Mouse (Mus musculus) stomach, postnatal 0 days (tissue): ENCODE results near the gene Kif26b. TPM values are rescaled to one million over a fixed set of nuclear protein-coding genes. Genes with fewer than 3 reads are reported as not detected.

Experiments used
- ATAC-seq: fragments of 200-750 bp; cut with Nextera tagmentation; 2 replicates; pipeline ENCODE4 v1.8.0; 2017; ENCODE audit not compliant: low FRiP score, low TSS enrichment
- DNase-seq: peaks from one replicate; pipeline ENCODE4 v3.0.0-alpha.2; 2016; ENCODE audit warnings: low spot score
- H3K27ac ChIP-seq: fragments of 300-500 bp; sonication (generic); replicated peaks from 2 replicates; pipeline ENCODE4 v1.5.1; 2014; ENCODE audit warnings: mild to moderate bottlenecking, control low read depth
- H3K27me3 ChIP-seq: fragments of 300-500 bp; sonication (generic); 2 replicates; pipeline ENCODE4 v1.6.1; 2014; ENCODE audit warnings: low read length; ENCODE audit not compliant: control insufficient read depth, insufficient read depth
- H3K36me3 ChIP-seq: fragments of 300-500 bp; sonication (generic); 2 replicates; pipeline ENCODE4 v1.6.1; 2014; ENCODE audit warnings: low read length, mixed read lengths; ENCODE audit not compliant: control insufficient read depth, insufficient read depth
- H3K4me1 ChIP-seq: fragments of 300-500 bp; sonication (generic); replicated peaks from 2 replicates; pipeline ENCODE4 v1.6.1; 2014; ENCODE audit warnings: antibody characterized with exemption; ENCODE audit not compliant: control insufficient read depth, insufficient read depth
- H3K4me2 ChIP-seq: fragments of 300-500 bp; sonication (generic); replicated peaks from 2 replicates; pipeline ENCODE4 v1.6.1; 2014; ENCODE audit warnings: low read depth, mild to moderate bottlenecking, control low read depth, moderate library complexity
- H3K4me3 ChIP-seq: fragments of 300-500 bp; sonication (generic); 2 replicates; pipeline ENCODE4 v1.5.1; 2014; ENCODE audit warnings: low read depth, low read length, control low read depth
- H3K9ac ChIP-seq: fragments of 300-500 bp; sonication (generic); 2 replicates; pipeline ENCODE4 v1.6.1; 2014; ENCODE audit warnings: mild to moderate bottlenecking, low read length, control low read depth, mixed read lengths
- H3K9me3 ChIP-seq: fragments of 300-500 bp; sonication (generic); 2 replicates; pipeline ENCODE4 v1.6.1; 2016; ENCODE audit warnings: low read length; ENCODE audit not compliant: control insufficient read depth
- CTCF ChIP-seq: IDR thresholded peaks from 2 replicates; pipeline ENCODE4 v1.5.1; 2016; ENCODE audit warnings: antibody characterized with exemption, low read depth, mild to moderate bottlenecking, moderate library complexity
- EP300 ChIP-seq: optimal IDR thresholded peaks from 2 replicates; pipeline ENCODE3; 2016; ENCODE audit warnings: antibody characterized with exemption
- WGBS: fragments of 180-500 bp; shearing (Covaris S2); extraction: QIAGEN DNeasy Blood & Tissue Kit; methylation state at CpG from one replicate; pipeline ENCODE4 v1.1.7; 2014; 5-methylcytosine and 5-hydroxymethylcytosine counted together
- polyA plus RNA-seq: library from polyadenylated mRNA; unstranded; fragments of >200 nt; fragmentation: Nextera tagmentation; extraction: Ambion mirVana; gene quantifications from 2 replicates; pipeline ENCODE4 v1.2.1, GENCODE M21; 2015

Kif26b gene
- polyA plus RNA-seq, 1 experiment from 2014 or later, result 0.69 TPM

DNA sequence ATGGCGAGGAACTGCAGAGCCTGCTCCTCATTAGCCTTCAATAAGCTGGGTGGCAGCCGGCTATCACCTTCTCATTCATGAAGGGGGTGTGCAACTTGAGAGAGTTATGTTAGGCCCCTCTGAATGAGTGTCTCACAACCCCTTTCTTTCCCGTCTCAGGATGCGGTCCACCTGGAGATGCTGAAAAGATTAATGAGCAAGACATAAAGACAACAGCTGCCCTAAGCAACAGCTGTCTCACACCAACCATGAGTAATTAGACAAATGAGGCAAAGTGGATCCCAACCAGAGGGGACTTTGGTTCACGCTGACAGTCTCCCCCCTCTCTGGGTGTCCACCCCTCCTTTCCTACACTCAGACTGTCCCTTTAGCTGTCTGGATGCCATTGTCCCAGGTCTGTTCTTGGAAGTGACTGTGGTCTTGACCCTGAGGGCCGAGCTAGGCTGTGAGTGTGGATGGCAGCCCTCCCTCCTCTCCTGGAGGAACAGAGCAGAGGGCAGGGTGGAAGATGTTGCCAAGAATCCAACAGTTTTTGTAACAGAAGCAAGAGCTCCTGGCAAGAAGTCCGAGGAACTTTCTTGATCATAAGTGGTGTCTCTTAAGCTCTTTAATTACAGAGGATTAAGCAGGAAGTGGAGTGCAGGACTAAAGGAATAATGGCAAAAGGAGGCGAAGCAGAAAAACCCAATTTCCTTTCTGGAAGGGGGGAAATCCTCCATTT is 331.9 kb downstream of the Kif26b start:
- ATAC-seq, result no peak
- TF ChIP-seq CTCF (no peak), EP300 (no peak)
- DNase-seq, result no peak
- no peak overlapping the region for H3K4me2 ChIP-seq
- 54% methylated on average over 8 of the region's 8 CpGs for WGBS
- no peak overlapping the region for H3K9ac ChIP-seq
- H3K36me3 ChIP-seq, result no peaks in the 10 kb centered on the region
- H3K27me3 ChIP-seq, result no peaks in the 10 kb centered on the region
- no peak overlapping the region for H3K27ac ChIP-seq
- H3K4me1 ChIP-seq, result no peaks in the 10 kb centered on the region
- H3K9me3 ChIP-seq, result no peaks in the 10 kb centered on the region
- H3K4me3 ChIP-seq, result no peak overlapping the region

DNA sequence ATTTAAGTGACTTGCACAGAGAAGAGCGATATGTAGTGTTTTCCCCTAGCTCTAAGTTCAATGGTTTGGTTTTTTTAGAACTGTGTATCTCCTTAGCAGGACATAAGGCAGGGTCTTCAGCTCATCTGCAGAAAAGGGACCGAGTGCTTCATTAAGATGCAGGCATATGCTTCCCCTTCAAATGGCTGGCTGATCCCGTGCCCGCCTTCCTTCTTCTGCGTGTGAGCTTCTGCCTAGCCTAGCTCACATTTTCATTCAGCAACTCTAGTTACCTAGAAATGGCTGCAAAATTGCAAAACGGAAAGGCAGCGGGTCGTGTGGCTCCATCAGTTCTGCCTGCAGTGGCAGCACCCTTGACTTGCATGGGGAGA is 332.5 kb downstream of the Kif26b start:
- Histone ChIP-seq H3K36me3 (no peaks in the 10 kb centered on the region), H3K27ac (no peak overlapping the region), H3K9me3 (no peaks in the 10 kb centered on the region), H3K9ac (no peak overlapping the region), H3K4me2 (no peak overlapping the region), H3K4me3 (no peak overlapping the region), H3K27me3 (no peaks in the 10 kb centered on the region), H3K4me1 (no peaks in the 10 kb centered on the region)
- no peak for DNase-seq
- WGBS, result 80% methylated on average over 8 of the region's 8 CpGs
- ATAC-seq, result no peak
- TF ChIP-seq CTCF (no peak), EP300 (no peak)

DNA sequence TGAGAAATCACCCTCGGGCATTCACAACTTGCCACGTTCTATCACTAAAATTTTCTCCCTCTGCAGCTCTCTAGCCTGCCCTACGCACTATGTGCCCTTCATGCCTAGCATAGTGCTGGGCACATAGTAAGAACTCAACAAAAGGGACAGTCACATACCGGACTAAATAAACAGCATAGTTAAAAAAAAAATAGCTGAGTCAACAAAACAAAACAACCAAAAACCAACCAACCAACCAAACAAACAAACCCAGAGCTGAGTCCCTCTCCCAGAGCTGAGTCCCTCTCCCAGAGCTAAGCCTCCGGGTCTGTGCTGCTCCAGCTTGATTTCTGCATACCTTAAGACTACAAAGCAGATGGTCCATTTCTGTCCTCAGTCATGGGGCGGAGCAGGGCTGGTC is 334.8 kb downstream of the Kif26b start:
- Histone ChIP-seq H3K9me3 (no peaks in the 10 kb centered on the region), H3K4me3 (no peak overlapping the region), H3K36me3 (no peaks in the 10 kb centered on the region), H3K9ac (no peak overlapping the region), H3K27ac (no peak overlapping the region), H3K4me1 (no peaks in the 10 kb centered on the region), H3K4me2 (no peak overlapping the region), H3K27me3 (no peaks in the 10 kb centered on the region)
- DNase-seq (no peak), ATAC-seq (no peak)
- TF ChIP-seq CTCF (no peak), EP300 (no peak)
- WGBS, result 82% methylated on average over 6 of the region's 6 CpGs

DNA sequence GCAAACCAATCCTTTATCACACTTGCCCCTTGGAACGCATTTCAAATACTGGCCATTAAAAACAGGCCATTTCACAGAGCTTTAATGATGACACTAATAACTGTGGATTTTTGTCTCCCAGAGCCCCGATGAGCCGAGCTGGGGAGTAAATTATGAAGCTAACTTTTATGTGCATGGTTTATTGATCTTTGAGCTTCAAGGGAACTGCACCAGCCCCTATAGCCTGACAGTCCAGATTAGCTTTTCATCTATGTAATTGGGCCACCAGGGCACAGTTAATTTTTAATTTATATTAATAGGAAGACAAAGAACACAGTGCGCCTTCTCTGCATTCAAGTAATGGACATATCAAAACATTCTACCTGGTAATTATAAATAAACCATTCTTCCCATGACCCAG is 335.4 kb downstream of the Kif26b start:
- no peak overlapping the region for H3K27ac ChIP-seq
- DNase-seq (no peak), ATAC-seq (no peak)
- WGBS, result 88% methylated on average over 4 of the region's 4 CpGs
- H3K4me3 ChIP-seq, result no peak overlapping the region
- H3K4me2 ChIP-seq, result no peak overlapping the region
- no peaks in the 10 kb centered on the region for H3K36me3 ChIP-seq
- H3K27me3 ChIP-seq, result no peaks in the 10 kb centered on the region
- no peak overlapping the region for H3K9ac ChIP-seq
- no peaks in the 10 kb centered on the region for H3K9me3 ChIP-seq
- TF ChIP-seq CTCF (no peak), EP300 (no peak)
- no peaks in the 10 kb centered on the region for H3K4me1 ChIP-seq

DNA sequence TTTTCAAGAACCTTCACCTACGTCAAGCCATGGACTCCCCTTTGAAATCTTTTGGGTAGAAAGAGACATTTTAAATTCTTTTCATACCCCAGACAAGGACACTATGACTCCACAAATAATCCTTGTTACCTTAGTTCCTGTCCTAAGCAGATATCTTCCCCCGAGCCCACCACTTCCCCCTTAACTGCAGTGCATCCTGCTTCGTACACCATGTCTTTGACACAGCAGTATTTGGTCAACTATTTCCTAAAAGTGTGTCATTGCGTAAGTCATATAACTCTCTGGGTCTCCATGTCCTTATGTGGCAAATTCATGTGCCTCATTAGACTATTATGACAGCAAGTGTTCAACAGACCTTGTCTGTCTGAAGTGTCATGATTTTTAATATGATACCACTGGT is 337.8 kb downstream of the Kif26b start:
- ATAC-seq (no peak), DNase-seq (no peak)
- Histone ChIP-seq H3K4me2 (no peak overlapping the region), H3K9me3 (no peaks in the 10 kb centered on the region), H3K27me3 (no peaks in the 10 kb centered on the region), H3K9ac (no peak overlapping the region), H3K36me3 (no peaks in the 10 kb centered on the region), H3K27ac (no peak overlapping the region), H3K4me3 (no peak overlapping the region), H3K4me1 (no peaks in the 10 kb centered on the region)
- 88% methylated on average over 4 of the region's 4 CpGs for WGBS
- TF ChIP-seq EP300 (no peak), CTCF (no peak)

DNA sequence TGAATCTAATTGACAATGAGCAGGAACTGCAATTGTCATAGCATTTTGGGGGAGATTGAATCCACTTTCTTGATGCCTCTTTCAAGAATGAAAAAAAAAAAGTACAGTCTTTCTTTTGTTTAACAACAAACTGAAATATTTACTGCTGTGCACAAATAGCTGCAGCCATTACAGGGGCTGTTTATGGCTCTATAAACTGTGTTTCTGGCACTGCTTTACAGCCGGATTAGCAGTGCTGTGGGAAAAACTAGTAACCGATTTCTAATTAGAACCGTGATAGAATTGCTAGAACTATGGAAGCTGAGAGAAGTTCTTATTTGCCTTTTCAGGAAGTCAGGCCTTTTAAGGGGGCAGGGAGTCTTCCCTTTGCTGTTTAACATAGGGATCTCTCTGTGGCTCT is 342.1 kb downstream of the Kif26b start:
- H3K9me3 ChIP-seq, result no peaks in the 10 kb centered on the region
- H3K4me2 ChIP-seq, result no peak overlapping the region
- H3K4me1 ChIP-seq, result no peaks in the 10 kb centered on the region
- no peaks in the 10 kb centered on the region for H3K27me3 ChIP-seq
- ATAC-seq (no peak), DNase-seq (no peak)
- TF ChIP-seq EP300 (no peak), CTCF (no peak)
- H3K27ac ChIP-seq, result no peak overlapping the region
- no peaks in the 10 kb centered on the region for H3K36me3 ChIP-seq
- 54% methylated on average over 3 of the region's 3 CpGs for WGBS
- H3K4me3 ChIP-seq, result no peak overlapping the region
- H3K9ac ChIP-seq, result no peak overlapping the region
